Mouse (Mus musculus): ENCODE results near the gene Gtf2b.

- no peak for TF ChIP-seq POU5F1 (IDR thresholded peaks at IDR 0.05; ENCODE audit: borderline replicate concordance, low read length)
- TF ChIP-seq CTCF (conservative IDR thresholded peaks at IDR 0.05; ENCODE audit: low read length) = no peak
Measured at GRCm38 (mm10) chr3:142832910-142833309, 68.1 kb downstream of the Gtf2b start.

Data from E14TG2a.4 (cell line).